Mouse (Mus musculus) liver, postnatal 0 days (tissue): ENCODE data around the gene Ppp3cb.

Experiments
- CTCF ChIP-seq: sonication (generic); IDR thresholded peaks from 2 replicates; pipeline ENCODE4 v1.5.1; 2016; ENCODE audit warnings: antibody characterized with exemption, low read depth
- EP300 ChIP-seq: IDR thresholded peaks from 2 replicates; pipeline ENCODE4 v1.6.1; 2016; ENCODE audit warnings: antibody characterized with exemption, low read depth, mild to moderate bottlenecking

GRCm38 (mm10) chr14:20451765-20452331 is 94.5 kb downstream of the Ppp3cb start, which contains the start of gene Cfap70:
- TF ChIP-seq CTCF (no peak), EP300 (no peak)
